ENCODE assay signal across 8 mouse cellular contexts in genomic region chr6:134606949-134607746, GRCm38 (mm10). TPM values are rescaled to one million over a fixed set of nuclear protein-coding genes. Genes with fewer than 3 reads are reported as not detected.
DNase-seq lines count a peak whose midpoint lies in the region; ATAC-seq and TF ChIP-seq lines count a peak whose summit lies in the region.

No protein-coding gene starts in this region.

- no peak overlapping the region for H3K4me3 ChIP-seq in ES-Bruce4 (ENCODE audit: low read depth, low read length)
- H3K4me3 ChIP-seq in embryonic facial prominence, embryonic 10.5 days: no peak overlapping the region
- no peak overlapping the region for H3K4me3 ChIP-seq in hindbrain, embryonic 16.5 days (ENCODE audit: low read length)
- no peak overlapping the region for H3K4me3 ChIP-seq in liver, embryonic 14.5 days (ENCODE audit: insufficient read depth in 1 of 2, low read depth in 2 of 2, low read length in 2 of 2)

- DNase-seq in frontal cortex, postnatal 25 days (ENCODE audit: low spot score in 2 of 2): no peak
- peak; percentile 36 for DNase-seq in embryonic facial prominence, embryonic 10.5 days (ENCODE audit: low spot score)
- peak in 1 of 3 experiments; percentile 19 for DNase-seq in liver, embryonic 14.5 days (ENCODE audit: low read depth in 3 of 3, low spot score in 3 of 3)
- peak; percentile 25 for DNase-seq in retina, adult 2 months (ENCODE audit: low read depth, low spot score)
- DNase-seq in left cerebral cortex, adult 9 months (ENCODE audit: low spot score in 2 of 2): no peak

- TF ChIP-seq POLR2A in ES-Bruce4 (IDR thresholded peaks at IDR 0.05; ENCODE audit: insufficient read depth, low read length): no peak

- H3K9me3 ChIP-seq in ES-Bruce4 (replicated peaks; ENCODE audit: control insufficient read depth, insufficient read depth, low read length, poor library complexity, severe bottlenecking): no peaks in the 10 kb centered on the region
- H3K9me3 ChIP-seq in embryonic facial prominence, embryonic 10.5 days: no peaks in the 10 kb centered on the region
- H3K9me3 ChIP-seq in hindbrain, embryonic 16.5 days (ENCODE audit: control insufficient read depth, low read length): no peaks in the 10 kb centered on the region
- no peaks in the 10 kb centered on the region for H3K9me3 ChIP-seq in liver, embryonic 14.5 days (ENCODE audit: control insufficient read depth, low read length)

- TF ChIP-seq EP300 in ES-Bruce4 (IDR thresholded peaks at IDR 0.05; ENCODE audit: insufficient read depth, low read depth, low read length): no peak
- no peak for TF ChIP-seq EP300 in liver, embryonic 14.5 days (IDR thresholded peaks at IDR 0.05; ENCODE audit: low read depth)

- H3K4me1 ChIP-seq in ES-Bruce4 (ENCODE audit: control insufficient read depth, insufficient read depth, low read length): no peaks in the 10 kb centered on the region
- H3K4me1 ChIP-seq in embryonic facial prominence, embryonic 10.5 days: peaks cover 28% of the 10 kb centered on the region
- no peaks in the 10 kb centered on the region for H3K4me1 ChIP-seq in hindbrain, embryonic 16.5 days (ENCODE audit: control insufficient read depth, insufficient read depth, low read depth, low read length)
- no peaks in the 10 kb centered on the region; a peak in 1 of 4 replicates for H3K4me1 ChIP-seq in liver, embryonic 14.5 days (replicated peaks; ENCODE audit: control insufficient read depth in 2 of 2, insufficient read depth in 2 of 2, low read length in 1 of 2)

- no peak overlapping the region for H3K4me2 ChIP-seq in hindbrain, embryonic 16.5 days (ENCODE audit: low read length)
- no peak overlapping the region for H3K4me2 ChIP-seq in liver, embryonic 14.5 days (ENCODE audit: low read depth)

- peak; percentile 42; the same call in 1 of the 2 replicates for ATAC-seq in frontal cortex, adult (ENCODE audit: low TSS enrichment)
- ATAC-seq in hindbrain, embryonic 16.5 days: peak; percentile 60
- no peak for ATAC-seq in liver, embryonic 14.5 days (ENCODE audit: insufficient read depth)

- H3K27ac ChIP-seq in ES-Bruce4 (ENCODE audit: insufficient read depth, low read length): no peak overlapping the region
- H3K27ac ChIP-seq in embryonic facial prominence, embryonic 10.5 days (replicated peaks): 0 out of 2 replicates have a peak overlapping the region, but pooled peaks have one; percentile 31
- H3K27ac ChIP-seq in hindbrain, embryonic 16.5 days (ENCODE audit: low read depth, low read length): no peak overlapping the region
- H3K27ac ChIP-seq in liver, embryonic 14.5 days: no peak overlapping the region

- no peaks in the 10 kb centered on the region for H3K27me3 ChIP-seq in ES-Bruce4 (ENCODE audit: control insufficient read depth, insufficient read depth, low read length, poor library complexity, severe bottlenecking)
- H3K27me3 ChIP-seq in embryonic facial prominence, embryonic 10.5 days (replicated peaks; ENCODE audit: low read depth, poor library complexity, severe bottlenecking): no peaks in the 10 kb centered on the region
- H3K27me3 ChIP-seq in hindbrain, embryonic 16.5 days (replicated peaks; ENCODE audit: control insufficient read depth, insufficient read depth, low read length): no peaks in the 10 kb centered on the region
- no peaks in the 10 kb centered on the region for H3K27me3 ChIP-seq in liver, embryonic 14.5 days (ENCODE audit: control insufficient read depth, insufficient read depth, low read length)

- peak; percentile 18 for TF ChIP-seq CTCF in ES-Bruce4 (IDR thresholded peaks at IDR 0.05; ENCODE audit: low read depth, low read length)
- TF ChIP-seq CTCF in liver, embryonic 14.5 days (IDR thresholded peaks at IDR 0.05; ENCODE audit: low read depth): peak; percentile 75

- WGBS in embryonic facial prominence, embryonic 10.5 days: 59% methylated on average over 9 of the region's 9 CpGs
- WGBS in hindbrain, embryonic 16.5 days: 58% methylated on average over 9 of the region's 9 CpGs
- WGBS in liver, embryonic 14.5 days (ENCODE audit: insufficient replicate concordance): 48% methylated on average over 9 of the region's 9 CpGs

- no peaks in the 10 kb centered on the region for H3K36me3 ChIP-seq in ES-Bruce4 (ENCODE audit: control insufficient read depth, insufficient read depth, low read length, poor library complexity, severe bottlenecking)
- no peaks in the 10 kb centered on the region for H3K36me3 ChIP-seq in embryonic facial prominence, embryonic 10.5 days (replicated peaks)
- no peaks in the 10 kb centered on the region for H3K36me3 ChIP-seq in hindbrain, embryonic 16.5 days (ENCODE audit: control insufficient read depth, insufficient read depth, low read length)
- no peaks in the 10 kb centered on the region for H3K36me3 ChIP-seq in liver, embryonic 14.5 days (replicated peaks; ENCODE audit: control insufficient read depth, insufficient read depth, low read depth)

- no peak overlapping the region for H3K9ac ChIP-seq in ES-Bruce4 (ENCODE audit: low read depth, poor library complexity, severe bottlenecking)
- H3K9ac ChIP-seq in hindbrain, embryonic 16.5 days (ENCODE audit: low read depth, low read length): no peak overlapping the region
- H3K9ac ChIP-seq in liver, embryonic 14.5 days (replicated peaks): no peak overlapping the region; the same call in 1 of the 2 replicates

RNA-seq across cellular contexts. Expression of gene Mansc1, which starts 25.1 kb away (rescaled TPM):
- 2.7 and 3.3 TPM in 2 replicates for polyA plus RNA-seq in ES-Bruce4 (2011; ENCODE audit: insufficient read depth, insufficient read length, low read depth, missing spikeins)
- polyA plus RNA-seq in embryonic facial prominence, embryonic 10.5 days (2016; fragmentation: Nextera tagmentation; extraction: Ambion mirVana): 0.44 and 0.71 TPM in 2 replicates
- polyA plus RNA-seq in hindbrain, embryonic 16.5 days (2015; fragmentation: Nextera tagmentation; extraction: Ambion mirVana): 1.3 and 1.7 TPM in 2 replicates
- polyA plus RNA-seq in liver, embryonic 14.5 days (2012; rRNA removed): 0.55 and 0.56 TPM in 2 replicates
- 0.52 and 0.64 TPM in 2 replicates for polyA plus RNA-seq in liver, embryonic 14.5 days (2014; fragmentation: Nextera tagmentation; extraction: Ambion mirVana)

RNA-seq across cellular contexts. Expression of gene Borcs5, which starts 32.2 kb away (rescaled TPM):
- polyA plus RNA-seq in ES-Bruce4 (2011; ENCODE audit: insufficient read depth, insufficient read length, low read depth, missing spikeins): 4.8 and 5.7 TPM in 2 replicates
- 17.7 and 18.4 TPM in 2 replicates for polyA plus RNA-seq in embryonic facial prominence, embryonic 10.5 days (2016; fragmentation: Nextera tagmentation; extraction: Ambion mirVana)
- 39.3 and 42.8 TPM in 2 replicates for polyA plus RNA-seq in hindbrain, embryonic 16.5 days (2015; fragmentation: Nextera tagmentation; extraction: Ambion mirVana)
- 4.5 and 4.7 TPM in 2 replicates for polyA plus RNA-seq in liver, embryonic 14.5 days (2012; rRNA removed)
- polyA plus RNA-seq in liver, embryonic 14.5 days (2014; fragmentation: Nextera tagmentation; extraction: Ambion mirVana): 8.0 and 9.3 TPM in 2 replicates

RNA-seq across cellular contexts. Expression of gene Lrp6, which starts 40.4 kb away (rescaled TPM):
- 46.3 and 53.8 TPM in 2 replicates for polyA plus RNA-seq in ES-Bruce4 (2011; ENCODE audit: insufficient read depth, insufficient read length, low read depth, missing spikeins)
- polyA plus RNA-seq in embryonic facial prominence, embryonic 10.5 days (2016; fragmentation: Nextera tagmentation; extraction: Ambion mirVana): 27.1 and 27.8 TPM in 2 replicates
- 12.6 and 15.4 TPM in 2 replicates for polyA plus RNA-seq in hindbrain, embryonic 16.5 days (2015; fragmentation: Nextera tagmentation; extraction: Ambion mirVana)
- 3.9 and 6.2 TPM in 2 replicates for polyA plus RNA-seq in liver, embryonic 14.5 days (2012; rRNA removed)
- polyA plus RNA-seq in liver, embryonic 14.5 days (2014; fragmentation: Nextera tagmentation; extraction: Ambion mirVana): 6.9 and 8.5 TPM in 2 replicates

Comparison
In these comparisons a context has a peak if more than half of its experiments do, and no peak if none do; other contexts are left out.
1. DNase-seq: peak in embryonic facial prominence, embryonic 10.5 days (single experiment) and retina, adult 2 months (single experiment); none in frontal cortex, postnatal 25 days (0 of 2) and left cerebral cortex, adult 9 months (0 of 2).